Mouse (Mus musculus) limb, embryonic 13.5 days (tissue): ENCODE data around the gene Flywch2. TPM values are rescaled to one million over a fixed set of nuclear protein-coding genes. Genes with fewer than 3 reads are reported as not detected.

Experiments used
- ATAC-seq: fragments of 200-750 bp; cut with Nextera tagmentation; 2 replicates; pipeline ENCODE4 v1.8.0; 2017; ENCODE audit warnings: low read depth, moderate number of reproducible peaks, moderate TSS enrichment; ENCODE audit not compliant: low FRiP score
- H3K27ac ChIP-seq: fragments of 300-500 bp; sonication (generic); 2 replicates; pipeline ENCODE4 v1.5.1; 2015; ENCODE audit warnings: inconsistent platforms, mild to moderate bottlenecking, moderate library complexity
- H3K27me3 ChIP-seq: fragments of 300-500 bp; sonication (generic); 2 replicates; pipeline ENCODE4 v1.6.1; 2015; ENCODE audit warnings: mild to moderate bottlenecking, inconsistent platforms
- H3K36me3 ChIP-seq: fragments of 300-500 bp; sonication (generic); 2 replicates; pipeline ENCODE4 v1.6.1; 2015; ENCODE audit warnings: inconsistent platforms, mild to moderate bottlenecking, moderate library complexity
- H3K4me1 ChIP-seq: fragments of 300-500 bp; sonication (generic); 2 replicates; pipeline ENCODE4 v1.6.1; 2015; ENCODE audit warnings: inconsistent platforms
- H3K4me2 ChIP-seq: fragments of 300-500 bp; sonication (generic); replicated peaks from 2 replicates; pipeline ENCODE4 v1.6.1; 2015; ENCODE audit warnings: inconsistent platforms, mild to moderate bottlenecking, moderate library complexity
- H3K4me3 ChIP-seq: fragments of 300-500 bp; sonication (generic); 2 replicates; pipeline ENCODE4 v1.5.1; 2015; ENCODE audit warnings: moderate library complexity, mild to moderate bottlenecking, inconsistent platforms
- H3K9ac ChIP-seq: fragments of 300-500 bp; sonication (generic); 2 replicates; pipeline ENCODE4 v1.6.1; 2015; ENCODE audit warnings: mild to moderate bottlenecking, inconsistent platforms
- H3K9me3 ChIP-seq: fragments of 300-500 bp; sonication (generic); 2 replicates; pipeline ENCODE4 v1.6.1; 2016; ENCODE audit warnings: inconsistent platforms
- WGBS: fragments of 180-500 bp; shearing (Covaris S2); methylation state at CpG from one replicate; pipeline ENCODE4 v1.1.7; 2015; 5-methylcytosine and 5-hydroxymethylcytosine counted together
- microRNA-seq: library from miRNA; unstranded; fragments of <30 nt; microRNA quantifications from one replicate; pipeline ENCODE4, GENCODE M21; 2016
- polyA plus RNA-seq: library from polyadenylated mRNA; unstranded; fragments of >200 nt; fragmentation: Nextera tagmentation; extraction: Ambion mirVana; gene quantifications from 2 replicates; pipeline ENCODE4 v1.2.1, GENCODE M21; 2015

Flywch2 gene
- polyA plus RNA-seq, 1 experiment from 2014 or later: 68.0 TPM

DNA sequence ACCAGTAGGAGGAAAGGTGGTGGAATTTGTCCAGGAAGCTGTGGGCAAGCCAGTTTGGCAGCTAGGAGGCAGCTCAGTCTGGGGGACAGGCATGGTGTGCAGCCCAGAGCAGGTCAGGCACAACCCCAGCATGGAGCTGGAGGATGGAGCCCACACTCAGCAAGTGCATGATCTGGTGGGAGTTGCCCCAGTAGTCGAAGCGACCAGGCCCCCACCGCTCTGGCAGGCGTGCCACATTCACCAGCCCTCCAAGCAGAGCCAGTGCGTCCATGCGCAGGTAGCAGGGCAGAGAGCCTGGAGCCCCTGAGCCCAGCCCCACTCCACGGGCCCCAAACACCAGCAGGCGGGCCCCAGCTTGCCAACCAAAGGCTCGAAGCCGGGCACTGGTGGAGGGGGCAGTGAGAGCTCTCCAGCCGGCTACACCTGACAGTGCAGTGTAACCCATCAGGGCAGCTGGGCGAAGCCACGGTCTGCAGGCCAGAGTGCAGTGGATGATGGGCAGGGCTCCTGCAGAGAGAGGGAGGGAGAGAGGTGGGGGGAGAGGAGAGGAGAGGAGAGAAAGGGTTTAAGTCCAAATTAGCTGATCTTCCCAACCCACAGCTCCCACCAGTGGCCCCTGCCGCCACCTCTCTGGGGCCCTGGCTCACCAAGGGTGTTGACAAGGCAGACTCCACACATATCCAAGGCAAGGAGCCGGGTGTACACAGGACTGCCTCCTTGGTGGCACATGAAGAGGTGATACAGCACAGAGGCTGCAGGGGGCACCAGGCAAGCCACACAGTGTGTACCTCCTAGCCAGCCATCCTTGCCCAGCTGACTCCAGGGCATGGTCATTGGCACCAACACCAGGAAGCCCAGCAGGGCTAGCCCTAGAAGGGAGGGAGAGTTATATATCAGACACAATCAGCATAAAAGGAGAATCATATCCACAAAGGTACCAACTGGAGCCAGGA is 48.1 kb downstream of the Flywch2 start:
- peak overlapping the region; percentile 98; the same call in 1 of the 2 replicates for H3K4me2 ChIP-seq

DNA sequence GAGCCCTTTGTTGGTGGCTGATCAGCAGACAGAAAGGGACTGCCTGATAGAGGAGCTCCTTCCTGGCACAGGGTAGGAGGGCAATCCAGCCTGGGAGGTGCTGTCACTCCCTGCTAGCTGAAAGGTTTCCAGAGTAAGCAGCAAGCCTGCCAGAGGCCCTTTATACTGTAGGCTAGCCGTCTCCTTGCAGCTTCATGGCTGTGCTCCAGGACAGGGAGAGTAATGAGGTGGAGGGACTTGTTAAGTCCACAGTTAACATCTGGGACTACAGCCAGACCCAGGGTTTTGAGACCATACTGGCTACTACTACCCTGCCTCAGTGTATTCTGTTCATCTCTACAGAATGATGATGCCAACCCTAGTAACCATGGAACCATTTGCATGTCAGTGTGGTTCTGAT is 51.5 kb downstream of the Flywch2 start:
- no peaks in the 10 kb centered on the region for H3K9me3 ChIP-seq
- no peak for ATAC-seq
- no peak overlapping the region for H3K4me3 ChIP-seq
- H3K27ac ChIP-seq: no peak overlapping the region
- H3K36me3 ChIP-seq: peaks cover 31% of the 10 kb centered on the region
- H3K9ac ChIP-seq: no peak overlapping the region
- peaks cover 8% of the 10 kb centered on the region for H3K4me1 ChIP-seq
- WGBS: 68% methylated on average over 1 of the region's 1 CpGs
- H3K27me3 ChIP-seq: peaks cover 28% of the 10 kb centered on the region
- H3K4me2 ChIP-seq: no peak overlapping the region

More for the DNA sequence above, 48.1 kb downstream of the Flywch2 start:
- Histone ChIP-seq H3K9me3 (no peaks in the 10 kb centered on the region), H3K27me3 (peaks cover 63% of the 10 kb centered on the region), H3K9ac (peak overlapping the region; percentile 45; the same call in 1 of the 2 replicates), H3K4me3 (no peak overlapping the region), H3K36me3 (peaks cover 31% of the 10 kb centered on the region), H3K4me1 (peaks cover 28% of the 10 kb centered on the region), H3K27ac (no peak overlapping the region)
- 61% methylated on average over 15 of the region's 15 CpGs for WGBS
- no peak for ATAC-seq

DNA sequence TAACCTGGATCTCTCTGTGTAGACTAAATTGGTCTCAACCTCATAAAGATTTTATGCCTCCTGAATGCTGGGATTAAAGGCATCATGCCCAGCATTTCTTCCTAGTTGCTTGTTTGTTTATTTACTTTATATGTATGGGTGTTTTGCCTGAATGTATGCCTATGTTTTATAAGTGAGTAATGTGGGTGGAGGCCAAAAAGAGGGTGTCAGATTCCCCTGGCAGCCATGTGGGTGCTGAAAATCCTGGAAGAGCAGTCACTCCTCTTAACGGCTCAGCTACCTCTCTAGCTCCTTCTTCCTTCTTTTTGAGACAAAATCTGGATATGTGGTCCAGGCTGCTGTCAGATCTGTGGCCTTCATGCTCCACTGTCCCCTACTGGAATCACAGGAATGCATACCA is 55.4 kb downstream of the Flywch2 start:
- Histone ChIP-seq H3K9ac (no peak overlapping the region), H3K27ac (no peak overlapping the region), H3K4me2 (no peak overlapping the region), H3K27me3 (no peaks in the 10 kb centered on the region), H3K4me3 (no peak overlapping the region), H3K4me1 (peaks cover 16% of the 10 kb centered on the region), H3K9me3 (no peaks in the 10 kb centered on the region), H3K36me3 (peaks cover 16% of the 10 kb centered on the region)
- 41% methylated on average over 1 of the region's 1 CpGs for WGBS
- no peak for ATAC-seq

Small RNAs within 50 kb of the gene (microRNA-seq; reads per million reads assigned to microRNA genes)
- 0.52 reads per million for gene Mir5125

Other genes starting within 250 kb of the Flywch2 start
- 21.0 and 21.7 TPM in 2 replicates for gene Zfp213, start 221.8 kb downstream of the Flywch2 start, polyA plus RNA-seq
- 19.9 and 22.2 TPM in 2 replicates for gene Zfp13, start 186.6 kb downstream of the Flywch2 start, polyA plus RNA-seq
- gene Zscan10, start 185.2 kb downstream of the Flywch2 start, polyA plus RNA-seq: 0.56 and 0.57 TPM in 2 replicates
- 0.81 and 1.0 TPM in 2 replicates for gene Mmp25, start 140.8 kb downstream of the Flywch2 start, polyA plus RNA-seq
- 1.7 and 2.2 TPM in 2 replicates for gene Bicdl2, start 125.6 kb downstream of the Flywch2 start, polyA plus RNA-seq
- 65.0 and 66.9 TPM in 2 replicates for gene Hcfc1r1, start 112.5 kb downstream of the Flywch2 start, polyA plus RNA-seq
- 45.6 and 48.4 TPM in 2 replicates for gene Thoc6, start 112.2 kb downstream of the Flywch2 start, polyA plus RNA-seq
- gene Tnfrsf12a, start 108.6 kb downstream of the Flywch2 start, polyA plus RNA-seq: 15.4 and 17.1 TPM in 2 replicates
- gene Cldn6, start 106.8 kb downstream of the Flywch2 start, polyA plus RNA-seq: 16.8 and 19.8 TPM in 2 replicates
- gene Cldn9, start 102.1 kb downstream of the Flywch2 start, polyA plus RNA-seq: 8.3 and 10.1 TPM in 2 replicates
- gene 1520401A03Rik, start 63.3 kb downstream of the Flywch2 start, polyA plus RNA-seq: 2.3 and 3.0 TPM in 2 replicates
- gene Pkmyt1, start 59.7 kb downstream of the Flywch2 start, polyA plus RNA-seq: 47.5 and 52.8 TPM in 2 replicates
- 15.5 and 16.1 TPM in 2 replicates for gene Paqr4, start 45.2 kb downstream of the Flywch2 start, polyA plus RNA-seq
- 39.5 and 46.3 TPM in 2 replicates for gene Kremen2, start 40.2 kb downstream of the Flywch2 start, polyA plus RNA-seq
- 103 and 107 TPM in 2 replicates for gene Flywch1, start 14.5 kb downstream of the Flywch2 start, polyA plus RNA-seq
- 606 and 615 TPM in 2 replicates for gene Srrm2, start 4.5 kb upstream of the Flywch2 start, polyA plus RNA-seq
- 1,219 and 1,256 TPM in 2 replicates for gene Elob, start 43.1 kb upstream of the Flywch2 start, polyA plus RNA-seq
- not detected in 2 replicates for gene Prss33, start 50.0 kb upstream of the Flywch2 start, polyA plus RNA-seq
- not detected in 2 replicates for gene Prss32, start 57.8 kb upstream of the Flywch2 start, polyA plus RNA-seq
- 1.7 and 2.4 TPM in 2 replicates for gene Prss41, start 58.1 kb upstream of the Flywch2 start, polyA plus RNA-seq
- not detected in 2 replicates for gene Prss21, start 82.0 kb upstream of the Flywch2 start, polyA plus RNA-seq
- not detected in 2 replicates for gene Dcpp1, start 94.8 kb upstream of the Flywch2 start, polyA plus RNA-seq
- gene Dcpp2, start 94.8 kb upstream of the Flywch2 start, polyA plus RNA-seq: not detected in 2 replicates
- gene Dcpp3, start 131.4 kb upstream of the Flywch2 start, polyA plus RNA-seq: not detected in 2 replicates
- gene Sbp, start 155.6 kb upstream of the Flywch2 start, polyA plus RNA-seq: not detected in 2 replicates
- not detected in 2 replicates for gene Sbpl, start 169.2 kb upstream of the Flywch2 start, polyA plus RNA-seq
- gene Prss30, start 194.5 kb upstream of the Flywch2 start, polyA plus RNA-seq: not detected in 2 replicates
- 0.47 and 0.60 TPM in 2 replicates for gene Prss22, start 212.0 kb upstream of the Flywch2 start, polyA plus RNA-seq